Mouse (Mus musculus) stomach, embryonic 15.5 days (tissue): ENCODE data around the gene Csrnp1. TPM values are rescaled to one million over a fixed set of nuclear protein-coding genes. Genes with fewer than 3 reads are reported as not detected.

Experiments
- ATAC-seq: fragments of 200-750 bp; cut with Nextera tagmentation; 2 replicates; pipeline ENCODE4 v1.8.0; 2017; ENCODE audit warnings: low read depth, moderate number of reproducible peaks, moderate TSS enrichment; ENCODE audit not compliant: insufficient read depth, low FRiP score
- H3K27ac ChIP-seq: fragments of 300-500 bp; sonication (generic); 2 replicates; pipeline ENCODE4 v1.5.1; 2015; ENCODE audit warnings: mild to moderate bottlenecking, inconsistent platforms
- H3K27me3 ChIP-seq: fragments of 300-500 bp; sonication (generic); replicated peaks from 2 replicates; pipeline ENCODE4 v1.6.1; 2015; ENCODE audit warnings: inconsistent platforms
- H3K36me3 ChIP-seq: fragments of 300-500 bp; sonication (generic); 2 replicates; pipeline ENCODE4 v1.6.1; 2015; ENCODE audit warnings: inconsistent platforms
- H3K4me1 ChIP-seq: fragments of 300-500 bp; sonication (generic); 2 replicates; pipeline ENCODE4 v1.6.1; 2015; ENCODE audit warnings: inconsistent platforms
- H3K4me2 ChIP-seq: fragments of 300-500 bp; sonication (generic); 2 replicates; pipeline ENCODE4 v1.6.1; 2015; ENCODE audit warnings: mild to moderate bottlenecking, inconsistent platforms
- H3K4me3 ChIP-seq: fragments of 300-500 bp; sonication (generic); replicated peaks from 2 replicates; pipeline ENCODE4 v1.5.1; 2015; ENCODE audit warnings: inconsistent platforms
- H3K9ac ChIP-seq: fragments of 300-500 bp; sonication (generic); 2 replicates; pipeline ENCODE4 v1.6.1; 2015; ENCODE audit warnings: inconsistent platforms
- H3K9me3 ChIP-seq: fragments of 300-500 bp; sonication (generic); 2 replicates; pipeline ENCODE4 v1.6.1; 2016; ENCODE audit warnings: inconsistent platforms
- WGBS: fragments of 180-500 bp; shearing (Covaris S2); methylation state at CpG from one replicate; pipeline ENCODE4 v1.1.7; 2015; 5-methylcytosine and 5-hydroxymethylcytosine counted together
- polyA plus RNA-seq: library from polyadenylated mRNA; unstranded; fragments of >200 nt; fragmentation: Nextera tagmentation; extraction: Ambion mirVana; gene quantifications from 2 replicates; pipeline ENCODE4 v1.2.1, GENCODE M21; 2015

The Csrnp1 gene
- polyA plus RNA-seq, 1 experiment from 2014 or later: 5.7 TPM

GRCm38 (mm10) chr9:120001945-120002725 lies 17.7 kb upstream of the Csrnp1 start:
- peak; percentile 93 for ATAC-seq
- H3K4me1 ChIP-seq: peaks cover 13% of the 10 kb centered on the region
- H3K36me3 ChIP-seq: no peaks in the 10 kb centered on the region
- H3K27ac ChIP-seq: peak overlapping the region; percentile 90
- peak overlapping the region; percentile 79 for H3K4me2 ChIP-seq
- WGBS: 8% methylated on average over 31 of the region's 31 CpGs
- no peaks in the 10 kb centered on the region for H3K27me3 ChIP-seq
- peak overlapping the region; percentile 35; the same call in 1 of the 2 replicates for H3K9ac ChIP-seq
- no peaks in the 10 kb centered on the region for H3K9me3 ChIP-seq
- H3K4me3 ChIP-seq: peak overlapping the region; percentile 45

GRCm38 (mm10) chr9:120000761-120001160 lies 16.3 kb upstream of the Csrnp1 start:
- Histone ChIP-seq H3K4me3 (no peak overlapping the region), H3K4me2 (no peak overlapping the region), H3K27ac (no peak overlapping the region), H3K27me3 (no peaks in the 10 kb centered on the region), H3K4me1 (peaks cover 13% of the 10 kb centered on the region), H3K36me3 (no peaks in the 10 kb centered on the region), H3K9me3 (no peaks in the 10 kb centered on the region), H3K9ac (no peak overlapping the region)
- no peak for ATAC-seq
- WGBS: 81% methylated on average over 5 of the region's 5 CpGs

- no peaks in the 10 kb centered on the region for H3K36me3 ChIP-seq
- no peak for ATAC-seq
- H3K9me3 ChIP-seq: no peaks in the 10 kb centered on the region
- peaks cover 13% of the 10 kb centered on the region for H3K4me1 ChIP-seq
- no peak overlapping the region for H3K9ac ChIP-seq
- H3K27ac ChIP-seq: peak overlapping the region; percentile 70
- no peak overlapping the region for H3K4me2 ChIP-seq
- no peaks in the 10 kb centered on the region for H3K27me3 ChIP-seq
- WGBS: 66% methylated on average over 6 of the region's 6 CpGs
- no peak overlapping the region for H3K4me3 ChIP-seq
These were observed 15.2 kb upstream of the Csrnp1 start for GRCm38 (mm10) chr9:119999636-120000035.

GRCm38 (mm10) chr9:119998776-119999175 lies 14.3 kb upstream of the Csrnp1 start:
- Histone ChIP-seq H3K4me3 (no peak overlapping the region), H3K9me3 (no peaks in the 10 kb centered on the region), H3K4me2 (no peak overlapping the region), H3K36me3 (no peaks in the 10 kb centered on the region), H3K9ac (no peak overlapping the region), H3K4me1 (peaks cover 13% of the 10 kb centered on the region), H3K27ac (no peak overlapping the region), H3K27me3 (no peaks in the 10 kb centered on the region)
- 89% methylated on average over 1 of the region's 1 CpGs for WGBS
- ATAC-seq: no peak

- Histone ChIP-seq H3K4me3 (no peak overlapping the region), H3K4me2 (no peak overlapping the region), H3K9me3 (no peaks in the 10 kb centered on the region), H3K4me1 (peaks cover 9% of the 10 kb centered on the region; the same call in 1 of the 2 replicates), H3K9ac (no peak overlapping the region), H3K27ac (no peak overlapping the region), H3K36me3 (no peaks in the 10 kb centered on the region), H3K27me3 (no peaks in the 10 kb centered on the region)
- no peak for ATAC-seq
- 85% methylated on average over 4 of the region's 4 CpGs for WGBS
These were observed 11.6 kb upstream of the Csrnp1 start for GRCm38 (mm10) chr9:119996080-119996479.

- Histone ChIP-seq H3K4me1 (no peaks in the 10 kb centered on the region), H3K36me3 (no peaks in the 10 kb centered on the region), H3K4me3 (no peak overlapping the region), H3K9ac (no peak overlapping the region), H3K27me3 (no peaks in the 10 kb centered on the region), H3K27ac (no peak overlapping the region), H3K9me3 (no peaks in the 10 kb centered on the region), H3K4me2 (no peak overlapping the region)
- WGBS: 56% methylated on average over 7 of the region's 7 CpGs
- no peak for ATAC-seq
These were observed 9.7 kb upstream of the Csrnp1 start for GRCm38 (mm10) chr9:119994207-119994606.

GRCm38 (mm10) chr9:119993092-119993844 lies 8.8 kb upstream of the Csrnp1 start:
- Histone ChIP-seq H3K4me2 (no peak overlapping the region), H3K27ac (no peak overlapping the region), H3K9ac (no peak overlapping the region), H3K27me3 (no peaks in the 10 kb centered on the region), H3K9me3 (no peaks in the 10 kb centered on the region), H3K4me3 (no peak overlapping the region), H3K36me3 (no peaks in the 10 kb centered on the region), H3K4me1 (no peaks in the 10 kb centered on the region)
- 62% methylated on average over 10 of the region's 10 CpGs for WGBS
- no peak for ATAC-seq

- Histone ChIP-seq H3K9ac (no peak overlapping the region), H3K9me3 (no peaks in the 10 kb centered on the region), H3K36me3 (no peaks in the 10 kb centered on the region), H3K27ac (no peak overlapping the region), H3K4me1 (no peaks in the 10 kb centered on the region), H3K4me2 (no peak overlapping the region), H3K27me3 (no peaks in the 10 kb centered on the region), H3K4me3 (no peak overlapping the region)
- WGBS: 36% methylated on average over 5 of the region's 5 CpGs
- no peak for ATAC-seq
These were observed 6.9 kb upstream of the Csrnp1 start for GRCm38 (mm10) chr9:119991310-119991709.

- no peak overlapping the region for H3K4me3 ChIP-seq
- peaks cover 13% of the 10 kb centered on the region for H3K4me1 ChIP-seq
- no peak overlapping the region for H3K4me2 ChIP-seq
- H3K27me3 ChIP-seq: no peaks in the 10 kb centered on the region
- no peak overlapping the region for H3K9ac ChIP-seq
- H3K27ac ChIP-seq: no peak overlapping the region
- 40% methylated on average over 7 of the region's 7 CpGs for WGBS
- ATAC-seq: no peak
- H3K9me3 ChIP-seq: no peaks in the 10 kb centered on the region
- no peaks in the 10 kb centered on the region for H3K36me3 ChIP-seq
These were observed 3.8 kb upstream of the Csrnp1 start for GRCm38 (mm10) chr9:119988304-119988703.

- no peak overlapping the region for H3K9ac ChIP-seq
- H3K4me1 ChIP-seq: peaks cover 33% of the 10 kb centered on the region
- H3K9me3 ChIP-seq: no peaks in the 10 kb centered on the region
- no peaks in the 10 kb centered on the region for H3K36me3 ChIP-seq
- no peak overlapping the region for H3K4me2 ChIP-seq
- H3K4me3 ChIP-seq: no peak overlapping the region
- no peak for ATAC-seq
- no peaks in the 10 kb centered on the region for H3K27me3 ChIP-seq
- 58% methylated on average over 10 of the region's 10 CpGs for whole genome bisulfite sequencing
- H3K27ac ChIP-seq: peak overlapping the region; percentile 53
These were observed 1.6 kb upstream of the Csrnp1 start for GRCm38 (mm10) chr9:119985881-119986574.

- ATAC-seq: peak; percentile 81
- 2% methylated on average over 69 of the region's 79 CpGs for WGBS
- peak overlapping the region; percentile 45 for H3K9ac ChIP-seq
- H3K9me3 ChIP-seq: no peaks in the 10 kb centered on the region
- H3K4me1 ChIP-seq: peaks cover 48% of the 10 kb centered on the region
- H3K4me2 ChIP-seq: peak overlapping the region; percentile 96
- peak overlapping the region; percentile 76 for H3K4me3 ChIP-seq
- H3K36me3 ChIP-seq: no peaks in the 10 kb centered on the region
- no peaks in the 10 kb centered on the region for H3K27me3 ChIP-seq
- H3K27ac ChIP-seq: peak overlapping the region; percentile 96
These were observed 598 bp downstream of the Csrnp1 start for GRCm38 (mm10) chr9:119983585-119984535.
